Mouse (Mus musculus): Measurements from ENCODE around the gene Nudt14.

GRCm38 (mm10) chr12:112976371-112977073 is 34.6 kb upstream of the Nudt14 start, which contains the start of gene Btbd6:
- peak; percentile 57; the same call in 1 of the 2 replicates for TF ChIP-seq CTCF (IDR thresholded peaks at IDR 0.05; ENCODE audit: borderline replicate concordance, extremely low read depth, insufficient read depth, insufficient read length)
- TF ChIP-seq POLR2A (IDR thresholded peaks at IDR 0.05; ENCODE audit: borderline replicate concordance, extremely low read depth, insufficient read depth, insufficient read length, poor library complexity, severe bottlenecking): peak; percentile 98

All from brain, embryonic 14.5 days (tissue).